Mouse (Mus musculus) kidney, embryonic 16.5 days (tissue): ENCODE measurements around the gene Prss16. TPM values are rescaled to one million over a fixed set of nuclear protein-coding genes. Genes with fewer than 3 reads are reported as not detected.
A peak's percentile ranks its signal among the peaks of the same experiment; 100 is the strongest.
"Not testable (repeated sequence)": the region's sequence is repeated elsewhere in the genome, so short reads cannot be mapped to it uniquely, and the experiment has no call there.

Source experiments
- ATAC-seq: fragments of 200-750 bp; cut with Nextera tagmentation; 2 replicates; pipeline ENCODE4 v1.8.0; 2017; ENCODE audit warnings: moderate TSS enrichment; ENCODE audit not compliant: low FRiP score, low TSS enrichment
- H3K27ac ChIP-seq: fragments of 300-500 bp; sonication (generic); 2 replicates; pipeline ENCODE4 v1.5.1; 2014; ENCODE audit warnings: low read length
- H3K27me3 ChIP-seq: fragments of 300-500 bp; sonication (generic); 2 replicates; pipeline ENCODE4 v1.6.1; 2014; ENCODE audit warnings: low read length, control low read depth, mixed read lengths; ENCODE audit not compliant: insufficient read depth
- H3K36me3 ChIP-seq: fragments of 300-500 bp; sonication (generic); 2 replicates; pipeline ENCODE4 v1.6.1; 2014; ENCODE audit warnings: low read length, control low read depth, mixed read lengths; ENCODE audit not compliant: insufficient read depth
- H3K4me1 ChIP-seq: fragments of 300-500 bp; sonication (generic); 2 replicates; pipeline ENCODE4 v1.6.1; 2014; ENCODE audit warnings: low read length, control low read depth, mixed read lengths; ENCODE audit not compliant: insufficient read depth
- H3K4me2 ChIP-seq: fragments of 300-500 bp; sonication (generic); replicated peaks from 2 replicates; pipeline ENCODE4 v1.6.1; 2014; ENCODE audit warnings: low read depth, low read length
- H3K4me3 ChIP-seq: fragments of 300-500 bp; sonication (generic); 2 replicates; pipeline ENCODE4 v1.5.1; 2014; ENCODE audit warnings: mild to moderate bottlenecking, low read length
- H3K9ac ChIP-seq: fragments of 300-500 bp; sonication (generic); replicated peaks from 2 replicates; pipeline ENCODE4 v1.6.1; 2014; ENCODE audit warnings: low read length
- H3K9me3 ChIP-seq: fragments of 300-500 bp; sonication (generic); 2 replicates; pipeline ENCODE4 v1.6.1; 2016; ENCODE audit warnings: low read length, control low read depth
- WGBS: fragments of 180-500 bp; shearing (Covaris S2); extraction: QIAGEN DNeasy Blood & Tissue Kit; methylation state at CpG from one replicate; pipeline ENCODE4 v1.1.7; 2014; 5-methylcytosine and 5-hydroxymethylcytosine counted together
- polyA plus RNA-seq: library from polyadenylated mRNA; unstranded; fragments of >200 nt; fragmentation: Nextera tagmentation; extraction: Ambion mirVana; gene quantifications from 2 replicates; pipeline ENCODE4 v1.2.1, GENCODE M21; 2015

The Prss16 gene
- polyA plus RNA-seq, 1 experiment from 2014 or later: 0.97 TPM

DNA sequence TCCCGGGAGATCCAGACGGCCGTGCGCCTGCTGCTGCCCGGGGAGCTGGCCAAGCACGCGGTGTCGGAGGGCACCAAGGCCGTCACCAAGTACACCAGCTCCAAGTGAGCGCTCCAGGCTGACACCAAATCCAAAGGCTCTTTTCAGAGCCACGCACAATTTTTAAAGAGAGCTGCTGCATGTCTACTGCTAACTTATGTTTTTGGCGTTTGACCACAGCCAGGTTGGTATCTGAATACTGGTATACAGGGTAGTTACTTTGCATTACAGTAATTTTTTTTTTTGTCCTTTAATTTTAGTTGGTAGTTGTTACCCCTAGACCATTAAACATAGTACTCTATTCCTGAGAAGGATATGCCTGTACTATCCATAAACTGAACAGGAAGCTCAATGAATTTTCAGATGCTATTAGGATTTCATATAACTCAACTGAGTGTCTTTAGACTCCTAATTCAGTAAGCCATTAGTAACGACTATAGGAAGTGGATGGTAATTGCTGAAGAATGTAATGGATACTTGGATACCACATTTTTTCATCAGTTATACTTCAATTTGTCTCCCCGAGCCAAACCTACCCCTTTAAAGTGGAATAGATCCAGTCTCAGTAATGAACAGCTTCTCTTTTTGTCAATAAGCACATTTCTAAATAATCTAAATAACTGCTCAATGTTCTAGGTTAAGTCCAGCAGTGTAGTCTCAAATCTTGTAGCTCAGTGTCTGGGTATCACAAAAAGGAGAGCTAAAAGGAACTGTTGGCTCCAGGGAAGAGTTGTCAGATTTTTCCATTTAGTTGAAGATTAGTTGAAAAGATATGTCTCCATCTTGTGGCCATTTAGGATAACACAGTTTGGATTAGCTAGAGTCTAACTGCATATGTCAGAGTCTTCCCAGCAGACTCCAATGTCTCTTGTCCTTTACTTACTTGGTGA lies 34.2 kb upstream of the Prss16 start:
- peak; percentile 7; the same call in 1 of the 2 replicates for ATAC-seq
- peak overlapping the region; percentile 61 for H3K9ac ChIP-seq
- H3K27ac ChIP-seq: peak overlapping the region; percentile 89
- no peaks in the 10 kb centered on the region for H3K27me3 ChIP-seq
- peak overlapping the region; percentile 61 for H3K4me2 ChIP-seq
- H3K4me3 ChIP-seq: peak overlapping the region; percentile 49
- no peaks in the 10 kb centered on the region for H3K9me3 ChIP-seq
- no peaks in the 10 kb centered on the region for H3K36me3 ChIP-seq
- peaks cover 25% of the 10 kb centered on the region for H3K4me1 ChIP-seq
- WGBS: under 1% methylated on average over 10 of the region's 14 CpGs

DNA sequence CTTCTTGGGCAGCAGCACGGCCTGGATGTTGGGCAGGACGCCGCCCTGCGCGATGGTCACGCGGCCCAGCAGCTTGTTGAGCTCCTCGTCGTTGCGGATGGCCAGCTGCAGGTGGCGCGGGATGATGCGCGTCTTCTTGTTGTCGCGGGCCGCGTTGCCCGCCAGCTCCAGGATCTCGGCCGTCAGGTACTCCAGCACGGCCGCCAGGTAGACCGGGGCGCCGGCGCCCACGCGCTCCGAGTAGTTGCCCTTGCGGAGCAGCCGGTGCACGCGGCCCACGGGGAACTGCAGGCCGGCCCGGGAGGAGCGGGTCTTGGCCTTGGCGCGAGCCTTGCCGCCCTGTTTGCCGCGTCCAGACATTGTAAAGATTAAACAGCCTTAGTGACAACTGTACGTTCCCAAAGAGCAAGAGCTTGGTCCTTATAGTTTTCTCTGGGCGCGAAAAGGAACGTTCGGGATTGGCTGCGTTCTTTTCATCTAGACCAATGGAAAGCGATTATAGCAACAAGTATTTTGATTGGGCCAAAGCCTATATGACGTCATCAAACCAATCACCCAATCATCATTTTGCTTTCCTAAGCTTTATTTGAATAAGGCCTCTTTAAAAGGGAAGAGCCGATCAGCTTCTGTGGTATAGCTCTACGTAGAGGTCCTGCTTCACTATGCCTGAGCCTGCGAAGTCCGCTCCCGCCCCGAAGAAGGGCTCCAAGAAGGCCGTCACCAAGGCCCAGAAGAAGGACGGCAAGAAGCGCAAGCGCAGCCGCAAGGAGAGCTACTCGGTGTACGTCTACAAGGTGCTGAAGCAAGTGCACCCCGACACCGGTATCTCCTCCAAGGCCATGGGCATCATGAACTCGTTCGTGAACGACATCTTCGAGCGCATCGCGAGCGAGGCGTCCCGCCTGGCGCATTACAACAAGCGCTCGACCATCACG lies 33.3 kb upstream of the Prss16 start, which contains the start of the genes Hist1h2ag and Hist1h2bj:
Gene Hist1h2ag, minus strand, starts transcription at position 377 of the 935 bp plus-strand sequence.
Gene Hist1h2bj, plus strand, starts transcription at position 647 of the 935 bp plus-strand sequence.
- ATAC-seq: peak; percentile 95
- Histone ChIP-seq H3K4me2 (peak within 1 kb of the TSS; percentile 82), H3K4me1 (peaks cover 25% of the 10 kb centered on the region), H3K27ac (peak within 1 kb of the TSS; percentile 98), H3K9ac (peak within 1 kb of the TSS; percentile 74), H3K4me3 (peak within 1 kb of the TSS; percentile 52)
- H3K27me3 ChIP-seq, H3K9me3 ChIP-seq, H3K36me3 ChIP-seq: not testable (repeated sequence)
- WGBS: under 1% methylated on average over 38 of the region's 80 CpGs

DNA sequence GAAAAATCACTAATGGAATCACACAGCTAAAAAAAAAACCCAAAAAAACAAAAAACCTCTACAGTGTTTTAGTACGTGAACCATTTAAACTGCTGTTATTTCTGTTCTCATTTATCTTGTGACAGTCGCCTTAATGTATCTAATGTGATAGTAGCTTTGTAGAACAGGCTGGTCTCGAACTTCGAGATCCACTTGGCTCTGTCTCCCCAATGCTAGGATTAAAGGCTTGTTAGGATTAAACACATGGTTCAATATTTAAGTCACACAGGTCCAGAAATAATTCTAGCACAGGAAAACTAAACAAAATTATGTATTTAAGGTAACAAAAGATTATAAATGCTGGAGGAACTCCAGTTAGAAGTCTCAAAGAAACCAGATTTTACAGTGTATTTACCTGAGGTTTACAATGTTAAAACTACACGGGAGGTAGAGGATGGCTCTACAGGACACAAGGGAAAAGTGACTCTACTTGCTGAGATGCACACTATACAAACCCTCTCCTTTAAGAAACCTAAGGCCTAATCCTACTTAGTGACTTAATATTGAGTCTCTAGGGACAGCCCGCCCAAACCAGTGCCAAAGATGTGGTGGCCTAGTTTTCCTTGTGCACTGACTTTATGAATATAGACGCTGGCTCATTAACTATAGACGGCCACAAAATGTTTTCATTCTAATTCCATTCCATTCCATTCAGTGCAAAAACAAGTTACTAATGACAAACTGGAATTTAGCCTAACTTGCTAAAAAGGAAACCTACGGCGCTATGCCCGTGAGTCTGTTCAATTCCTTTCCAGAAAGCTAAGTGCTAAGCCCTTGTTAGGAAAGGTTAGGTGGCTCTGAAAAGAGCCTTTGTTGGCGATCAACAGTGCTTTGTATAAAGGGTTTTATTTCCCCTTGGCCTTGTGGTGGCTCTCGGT lies 32.4 kb upstream of the Prss16 start:
- H3K4me3 ChIP-seq: peak overlapping the region; percentile 52
- 5% methylated on average over 13 of the region's 13 CpGs for WGBS
- no peak for ATAC-seq

GRCm38 (mm10) chr13:22041142-22041536 lies 31.6 kb upstream of the Prss16 start, which contains the start of gene Hist1h4i:
Gene Hist1h4i, minus strand, starts transcription at chr13:22041362.
- peak; percentile 68 for ATAC-seq
- Histone ChIP-seq H3K27ac (peak within 1 kb of the TSS; percentile 98), H3K4me2 (peak within 1 kb of the TSS; percentile 82), H3K4me1 (peaks cover 37% of the 10 kb centered on the region), H3K9ac (peak within 1 kb of the TSS; percentile 81), H3K4me3 (peak within 1 kb of the TSS; percentile 57)
- WGBS: under 1% methylated on average over 20 of the region's 27 CpGs
- not testable (repeated sequence) for H3K27me3 ChIP-seq, H3K36me3 ChIP-seq, H3K9me3 ChIP-seq

More for the DNA sequence above, 32.4 kb upstream of the Prss16 start:
- Histone ChIP-seq H3K27me3 (no peaks in the 10 kb centered on the region), H3K36me3 (no peaks in the 10 kb centered on the region), H3K27ac (peak overlapping the region; percentile 98), H3K9ac (peak overlapping the region; percentile 74), H3K4me1 (peaks cover 29% of the 10 kb centered on the region), H3K9me3 (no peaks in the 10 kb centered on the region), H3K4me2 (peak overlapping the region; percentile 82)

- Histone ChIP-seq H3K9me3 (no peaks in the 10 kb centered on the region), H3K4me3 (peak overlapping the region; percentile 57), H3K27ac (peak overlapping the region; percentile 98), H3K4me2 (peak overlapping the region; percentile 82), H3K36me3 (no peaks in the 10 kb centered on the region), H3K27me3 (no peaks in the 10 kb centered on the region), H3K9ac (peak overlapping the region; percentile 81), H3K4me1 (peaks cover 37% of the 10 kb centered on the region)
- no peak for ATAC-seq
- under 1% methylated on average over 19 of the region's 24 CpGs for WGBS
These were observed 31.1 kb upstream of the Prss16 start for GRCm38 (mm10) chr13:22040464-22041141.

DNA sequence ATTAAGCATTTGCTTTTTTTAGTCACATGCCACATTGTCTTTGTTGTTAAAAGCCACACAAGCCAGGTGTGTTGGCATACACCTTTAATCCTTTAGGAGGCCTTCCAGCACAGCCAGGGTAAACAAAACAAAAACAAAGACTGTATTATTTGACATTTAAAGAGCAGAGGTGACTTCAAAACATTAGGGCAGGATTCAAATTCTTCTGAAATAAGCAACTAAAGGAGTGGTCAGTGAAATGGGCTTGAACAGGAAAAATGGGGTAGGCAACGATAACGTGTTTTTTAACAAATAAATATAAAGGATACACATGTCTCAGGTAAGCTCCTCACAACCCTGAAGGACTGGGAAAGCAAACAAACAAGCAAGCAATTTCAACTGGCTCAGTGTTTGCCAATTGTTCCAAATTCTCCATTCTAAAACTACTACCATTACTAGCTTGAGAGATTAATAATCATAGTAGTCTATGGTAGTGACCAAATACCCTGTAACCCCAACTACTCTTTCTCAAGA lies 30.5 kb upstream of the Prss16 start:
- Histone ChIP-seq H3K36me3 (no peaks in the 10 kb centered on the region), H3K9me3 (no peaks in the 10 kb centered on the region), H3K4me3 (peak overlapping the region; percentile 57), H3K27me3 (no peaks in the 10 kb centered on the region), H3K4me1 (peaks cover 37% of the 10 kb centered on the region), H3K4me2 (peak overlapping the region; percentile 82), H3K27ac (peak overlapping the region; percentile 98), H3K9ac (peak overlapping the region; percentile 81)
- ATAC-seq: no peak
- 14% methylated on average over 2 of the region's 2 CpGs for WGBS

GRCm38 (mm10) chr13:22039364-22039763 lies 29.8 kb upstream of the Prss16 start:
- H3K27ac ChIP-seq: peak overlapping the region; percentile 38; the same call in 1 of the 2 replicates
- H3K9ac ChIP-seq: no peak overlapping the region
- H3K9me3 ChIP-seq: no peaks in the 10 kb centered on the region
- H3K4me3 ChIP-seq: no peak overlapping the region
- H3K36me3 ChIP-seq: no peaks in the 10 kb centered on the region
- ATAC-seq: no peak
- peak overlapping the region; percentile 82; the same call in 1 of the 2 replicates for H3K4me2 ChIP-seq
- H3K27me3 ChIP-seq: no peaks in the 10 kb centered on the region
- 74% methylated on average over 5 of the region's 5 CpGs for WGBS
- peaks cover 37% of the 10 kb centered on the region for H3K4me1 ChIP-seq

DNA sequence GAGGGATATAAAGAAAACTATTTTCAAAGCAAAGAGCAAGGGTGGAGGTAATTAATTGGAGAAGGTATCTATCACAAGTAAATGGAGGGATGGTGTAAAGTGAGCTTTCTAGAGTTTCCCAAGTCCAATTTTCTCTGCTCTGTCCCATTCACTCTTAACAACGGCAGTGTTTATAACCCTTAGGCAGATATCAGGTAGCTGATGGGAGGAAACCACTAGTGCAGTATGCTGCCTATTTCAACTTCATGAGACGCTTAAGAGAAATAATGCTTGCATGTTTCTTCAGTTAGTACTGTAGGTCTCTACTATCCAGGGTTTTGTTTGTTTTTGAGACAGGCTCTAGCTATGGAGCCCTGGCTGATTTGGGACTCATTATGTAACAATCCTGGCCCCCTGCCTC lies 27.9 kb upstream of the Prss16 start:
- ATAC-seq: no peak
- H3K36me3 ChIP-seq: no peaks in the 10 kb centered on the region
- WGBS: 48% methylated on average over 2 of the region's 2 CpGs
- H3K27ac ChIP-seq: peak overlapping the region; percentile 61
- no peaks in the 10 kb centered on the region for H3K9me3 ChIP-seq
- peaks cover 40% of the 10 kb centered on the region for H3K4me1 ChIP-seq
- no peak overlapping the region for H3K9ac ChIP-seq
- H3K27me3 ChIP-seq: no peaks in the 10 kb centered on the region
- no peak overlapping the region for H3K4me2 ChIP-seq
- no peak overlapping the region for H3K4me3 ChIP-seq
